Mouse (Mus musculus) liver, embryonic 12.5 days (tissue): ENCODE measurements at regions not wholly inside any gene's neighbourhood (a gene's known extent, or its start where the extent isn't known, plus 50 kb on each side); places are given as distances from the start of the nearest gene placed in this dataset.

ENCODE experiments used
- ATAC-seq: fragments of 200-750 bp; cut with Nextera tagmentation; 2 replicates; pipeline ENCODE4 v1.8.0; 2017; ENCODE audit warnings: moderate number of reproducible peaks, mild to moderate bottlenecking, moderate library complexity
- H3K27ac ChIP-seq: fragments of 300-500 bp; sonication (generic); 2 replicates; pipeline ENCODE4 v1.5.1; 2016; ENCODE audit warnings: mild to moderate bottlenecking
- H3K27me3 ChIP-seq: fragments of 300-500 bp; sonication (generic); replicated peaks from 2 replicates; pipeline ENCODE4 v1.6.1; 2016; ENCODE audit warnings: mild to moderate bottlenecking, moderate library complexity
- H3K36me3 ChIP-seq: fragments of 300-500 bp; sonication (generic); 2 replicates; pipeline ENCODE4 v1.6.1; 2016; ENCODE audit warnings: mild to moderate bottlenecking, moderate library complexity
- H3K4me1 ChIP-seq: fragments of 300-500 bp; sonication (generic); 2 replicates; pipeline ENCODE4 v1.6.1; 2016
- H3K4me2 ChIP-seq: fragments of 300-500 bp; sonication (generic); 2 replicates; pipeline ENCODE4 v1.6.1; 2016; ENCODE audit warnings: mild to moderate bottlenecking, moderate library complexity
- H3K4me3 ChIP-seq: fragments of 300-500 bp; sonication (generic); 2 replicates; pipeline ENCODE4 v1.5.1; 2016; ENCODE audit warnings: mild to moderate bottlenecking, moderate library complexity
- H3K9ac ChIP-seq: fragments of 300-500 bp; sonication (generic); 2 replicates; pipeline ENCODE4 v1.6.1; 2016; ENCODE audit warnings: mild to moderate bottlenecking, moderate library complexity
- H3K9me3 ChIP-seq: fragments of 300-500 bp; sonication (generic); replicated peaks from 2 replicates; pipeline ENCODE4 v1.6.1; 2016; ENCODE audit warnings: mild to moderate bottlenecking, moderate library complexity
- WGBS: fragments of 180-500 bp; shearing (Covaris S2); methylation state at CpG from one replicate; pipeline ENCODE4 v1.1.7; 2016; ENCODE audit not compliant: insufficient replicate concordance; 5-methylcytosine and 5-hydroxymethylcytosine counted together

DNA sequence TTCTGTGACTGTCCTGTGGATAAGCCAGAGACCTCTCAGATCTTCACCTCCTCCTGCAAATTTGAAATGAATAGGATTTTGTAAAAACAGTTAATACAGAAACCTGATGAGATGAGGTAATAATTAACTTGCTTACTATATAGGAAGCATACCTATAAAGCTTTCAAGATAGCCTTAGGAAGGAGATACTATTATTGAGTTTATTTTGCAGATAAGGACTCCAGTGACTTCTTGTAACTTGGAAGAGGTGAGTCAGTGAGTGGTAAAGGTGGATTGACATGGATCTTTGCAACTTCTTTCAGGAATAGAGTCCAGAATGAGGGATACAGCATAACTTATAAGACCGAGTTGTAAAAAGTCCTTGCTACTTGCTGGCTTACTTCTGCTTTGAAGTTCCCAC is 315.7 kb upstream of the Slco3a1 start:
- no peaks in the 10 kb centered on the region for H3K4me1 ChIP-seq
- ATAC-seq, result no peak
- H3K9me3 ChIP-seq, result no peaks in the 10 kb centered on the region
- no peaks in the 10 kb centered on the region for H3K36me3 ChIP-seq
- no peak overlapping the region for H3K4me2 ChIP-seq
- H3K27ac ChIP-seq, result no peak overlapping the region
- no peak overlapping the region for H3K4me3 ChIP-seq
- no peaks in the 10 kb centered on the region for H3K27me3 ChIP-seq
- 83% methylated on average over 1 of the region's 1 CpGs for WGBS
- no peak overlapping the region for H3K9ac ChIP-seq

- H3K4me1 ChIP-seq, result no peaks in the 10 kb centered on the region; the same call in 1 of the 2 replicates
- no peaks in the 10 kb centered on the region for H3K27me3 ChIP-seq
- H3K36me3 ChIP-seq, result no peaks in the 10 kb centered on the region
- H3K9me3 ChIP-seq, result no peaks in the 10 kb centered on the region
- WGBS, result 35% methylated on average over 3 of the region's 3 CpGs
- no peak overlapping the region for H3K4me3 ChIP-seq
- H3K4me2 ChIP-seq, result no peak overlapping the region
- no peak overlapping the region for H3K27ac ChIP-seq
- no peak for ATAC-seq
- H3K9ac ChIP-seq, result no peak overlapping the region
Observed at GRCm38 (mm10) chr7:74862727-74863126, 308.1 kb upstream of the Slco3a1 start.

DNA sequence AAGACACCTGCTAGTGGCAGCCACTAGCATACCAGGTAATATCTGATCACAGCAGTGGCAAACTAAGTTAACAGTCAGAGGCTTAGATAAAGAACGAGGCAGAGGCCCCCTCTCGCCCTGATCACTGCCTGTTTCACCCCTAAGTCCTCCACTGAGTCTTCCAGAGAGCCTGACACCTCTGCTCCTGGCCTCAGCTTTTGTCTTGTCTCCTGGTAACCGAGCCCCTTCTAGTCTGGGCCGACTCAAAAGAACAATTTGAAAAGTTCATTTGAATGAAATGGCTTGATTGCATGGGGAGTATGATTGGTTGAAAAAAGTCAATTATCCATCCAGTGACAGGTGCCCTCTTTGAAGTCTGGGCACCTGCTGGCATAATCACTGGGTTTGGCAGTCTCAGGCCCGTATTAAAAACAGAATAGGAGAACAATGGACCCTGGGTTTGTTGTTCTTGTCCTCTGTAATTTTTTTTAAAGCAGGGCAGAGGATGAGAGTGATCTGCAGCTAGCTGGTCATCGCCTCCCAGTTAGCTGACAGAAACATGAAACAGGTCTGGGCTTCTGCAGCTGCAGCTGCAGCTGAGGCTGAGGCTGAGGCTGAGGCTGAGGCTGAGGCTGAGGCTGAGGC is 289.8 kb upstream of the Slco3a1 start:
- H3K4me1 ChIP-seq, result no peaks in the 10 kb centered on the region
- H3K9ac ChIP-seq, result no peak overlapping the region
- no peak for ATAC-seq
- H3K27me3 ChIP-seq, result no peaks in the 10 kb centered on the region
- no peak overlapping the region for H3K27ac ChIP-seq
- H3K9me3 ChIP-seq, result no peaks in the 10 kb centered on the region
- no peak overlapping the region for H3K4me3 ChIP-seq
- no peaks in the 10 kb centered on the region for H3K36me3 ChIP-seq
- 41% methylated on average over 6 of the region's 6 CpGs for WGBS
- H3K4me2 ChIP-seq, result no peak overlapping the region

DNA sequence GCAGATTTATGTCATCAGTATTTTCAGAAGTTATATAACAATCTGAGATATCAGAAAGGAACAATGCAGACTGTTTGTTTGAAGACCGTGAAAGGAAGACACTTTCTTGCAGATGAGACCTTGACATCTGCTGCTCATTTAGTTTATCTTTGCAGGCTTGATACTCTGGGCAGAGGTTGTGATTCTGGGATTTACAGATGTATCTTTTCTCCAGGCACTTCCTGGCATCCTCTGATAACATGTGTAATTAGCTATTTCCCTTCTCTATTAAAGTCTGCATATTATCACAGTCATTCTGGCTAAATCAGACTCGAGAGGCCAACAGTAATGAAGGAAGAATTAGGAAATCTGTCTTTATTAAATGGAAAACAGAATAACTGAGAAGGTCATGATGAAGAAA is 268.7 kb upstream of the Slco3a1 start:
- no peak overlapping the region for H3K27ac ChIP-seq
- no peaks in the 10 kb centered on the region for H3K36me3 ChIP-seq
- H3K4me3 ChIP-seq, result no peak overlapping the region
- H3K9me3 ChIP-seq, result no peaks in the 10 kb centered on the region
- H3K9ac ChIP-seq, result no peak overlapping the region
- 35% methylated on average over 2 of the region's 2 CpGs for WGBS
- no peak for ATAC-seq
- no peak overlapping the region for H3K4me2 ChIP-seq
- no peaks in the 10 kb centered on the region for H3K27me3 ChIP-seq
- H3K4me1 ChIP-seq, result no peaks in the 10 kb centered on the region

DNA sequence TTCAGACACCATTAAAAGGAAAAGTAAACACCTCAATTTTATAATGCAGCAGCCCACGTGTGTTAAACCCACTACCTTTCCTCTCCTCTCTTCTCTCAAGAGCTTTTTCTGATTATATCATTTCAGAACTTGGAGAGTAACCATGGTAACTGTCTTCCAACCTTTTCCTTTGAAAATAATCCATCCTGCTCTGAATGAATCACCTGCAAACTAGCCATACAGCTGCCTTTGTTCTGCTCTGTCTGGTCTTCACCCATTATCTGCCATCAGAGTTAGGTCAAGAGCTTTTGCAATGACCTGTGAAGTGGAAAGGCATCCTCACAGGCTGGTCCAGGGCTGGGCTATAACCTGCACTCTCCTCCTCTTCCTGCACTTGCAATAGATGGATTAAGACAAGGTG is 238.7 kb upstream of the Slco3a1 start:
- Histone ChIP-seq H3K36me3 (no peaks in the 10 kb centered on the region), H3K4me1 (no peaks in the 10 kb centered on the region), H3K4me3 (no peak overlapping the region), H3K4me2 (no peak overlapping the region), H3K27me3 (no peaks in the 10 kb centered on the region), H3K9ac (no peak overlapping the region), H3K9me3 (no peaks in the 10 kb centered on the region), H3K27ac (no peak overlapping the region)
- WGBS, result 50% methylated on average over 1 of the region's 1 CpGs
- ATAC-seq, result no peak

DNA sequence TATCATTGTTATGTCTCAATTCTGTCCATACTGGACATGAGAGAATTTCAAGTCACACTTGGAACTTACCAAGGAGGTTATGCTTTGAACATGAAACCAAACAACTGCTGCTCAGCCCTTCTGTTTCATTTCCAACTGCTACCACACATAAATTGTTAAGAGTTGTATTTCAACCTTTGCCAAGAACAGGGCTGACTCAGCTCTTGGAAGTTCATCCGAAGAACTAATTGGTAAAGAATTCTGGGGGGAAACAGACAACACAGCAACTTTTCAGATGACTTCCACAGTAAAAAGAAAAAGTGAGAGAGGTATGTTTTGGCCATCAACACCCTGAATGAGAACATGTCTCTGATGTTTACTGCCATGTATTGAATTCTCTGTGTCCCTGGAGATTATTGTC is 234.1 kb upstream of the Slco3a1 start:
- Histone ChIP-seq H3K9me3 (no peaks in the 10 kb centered on the region), H3K4me3 (no peak overlapping the region), H3K27me3 (no peaks in the 10 kb centered on the region), H3K4me2 (no peak overlapping the region), H3K9ac (no peak overlapping the region), H3K4me1 (no peaks in the 10 kb centered on the region), H3K27ac (no peak overlapping the region), H3K36me3 (no peaks in the 10 kb centered on the region)
- ATAC-seq, result no peak
- 69% methylated on average over 1 of the region's 1 CpGs for WGBS

- Histone ChIP-seq H3K9ac (no peak overlapping the region), H3K36me3 (no peaks in the 10 kb centered on the region), H3K4me3 (no peak overlapping the region), H3K9me3 (no peaks in the 10 kb centered on the region), H3K4me1 (no peaks in the 10 kb centered on the region), H3K27me3 (no peaks in the 10 kb centered on the region), H3K27ac (no peak overlapping the region), H3K4me2 (no peak overlapping the region)
- 77% methylated on average over 9 of the region's 9 CpGs for WGBS
- ATAC-seq, result no peak
Observed at GRCm38 (mm10) chr7:74771435-74772406, 217.1 kb upstream of the Slco3a1 start.

DNA sequence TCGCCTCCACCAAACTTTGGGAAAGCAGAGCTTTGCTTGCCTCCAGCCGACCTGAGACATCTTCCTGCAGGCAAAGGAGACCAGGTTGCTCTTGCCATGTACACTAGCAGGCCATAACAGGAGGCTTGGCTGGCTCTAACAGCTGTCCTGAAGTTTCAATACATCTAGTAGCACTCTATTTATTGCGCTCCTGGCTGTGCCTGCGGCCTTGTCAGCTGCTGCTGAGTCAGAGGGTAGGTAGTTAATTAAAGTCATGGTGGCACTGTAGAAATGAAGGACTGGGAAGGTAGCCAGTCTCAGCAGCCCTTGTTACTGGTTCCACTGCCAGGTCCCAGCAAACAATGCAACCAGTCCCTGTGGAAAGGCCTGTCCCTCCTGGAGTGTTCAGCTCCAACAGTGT is 212.0 kb upstream of the Slco3a1 start:
- Histone ChIP-seq H3K4me1 (no peaks in the 10 kb centered on the region), H3K4me2 (no peak overlapping the region), H3K9ac (no peak overlapping the region), H3K36me3 (no peaks in the 10 kb centered on the region), H3K27ac (no peak overlapping the region), H3K9me3 (no peaks in the 10 kb centered on the region), H3K4me3 (no peak overlapping the region), H3K27me3 (no peaks in the 10 kb centered on the region)
- WGBS, result 70% methylated on average over 4 of the region's 4 CpGs
- ATAC-seq, result no peak

- 55% methylated on average over 2 of the region's 2 CpGs for WGBS
- H3K27me3 ChIP-seq, result no peaks in the 10 kb centered on the region
- no peaks in the 10 kb centered on the region for H3K9me3 ChIP-seq
- H3K4me3 ChIP-seq, result no peak overlapping the region
- no peaks in the 10 kb centered on the region for H3K4me1 ChIP-seq
- H3K36me3 ChIP-seq, result no peaks in the 10 kb centered on the region
- ATAC-seq, result no peak
- no peak overlapping the region for H3K27ac ChIP-seq
- H3K4me2 ChIP-seq, result no peak overlapping the region
- H3K9ac ChIP-seq, result no peak overlapping the region
Observed at GRCm38 (mm10) chr7:74757469-74757868, 202.9 kb upstream of the Slco3a1 start.

- no peaks in the 10 kb centered on the region for H3K36me3 ChIP-seq
- H3K4me2 ChIP-seq, result no peak overlapping the region
- no peaks in the 10 kb centered on the region for H3K9me3 ChIP-seq
- H3K27ac ChIP-seq, result no peak overlapping the region
- H3K9ac ChIP-seq, result no peak overlapping the region
- H3K27me3 ChIP-seq, result no peaks in the 10 kb centered on the region
- 56% methylated on average over 1 of the region's 1 CpGs for WGBS
- no peaks in the 10 kb centered on the region for H3K4me1 ChIP-seq
- ATAC-seq, result no peak
- no peak overlapping the region for H3K4me3 ChIP-seq
Observed at GRCm38 (mm10) chr7:74747704-74748103, 193.1 kb upstream of the Slco3a1 start.

GRCm38 (mm10) chr7:74734941-74735340 is 180.4 kb upstream of the Slco3a1 start:
- Histone ChIP-seq H3K27ac (no peak overlapping the region), H3K4me3 (no peak overlapping the region), H3K27me3 (no peaks in the 10 kb centered on the region), H3K9ac (no peak overlapping the region), H3K4me2 (no peak overlapping the region), H3K4me1 (no peaks in the 10 kb centered on the region), H3K36me3 (no peaks in the 10 kb centered on the region), H3K9me3 (no peaks in the 10 kb centered on the region)
- 65% methylated on average over 6 of the region's 6 CpGs for WGBS
- no peak for ATAC-seq

- 43% methylated on average over 8 of the region's 8 CpGs for WGBS
- no peak for ATAC-seq
Observed at GRCm38 (mm10) chr7:74726324-74726991, 171.9 kb upstream of the Slco3a1 start.

More at GRCm38 (mm10) chr7:74726324-74726991, 171.9 kb upstream of the Slco3a1 start:
- no peak overlapping the region for H3K9ac ChIP-seq
- no peak overlapping the region for H3K4me2 ChIP-seq
- no peak overlapping the region for H3K4me3 ChIP-seq
- H3K27me3 ChIP-seq, result no peaks in the 10 kb centered on the region
- H3K4me1 ChIP-seq, result no peaks in the 10 kb centered on the region
- no peaks in the 10 kb centered on the region for H3K36me3 ChIP-seq
- H3K9me3 ChIP-seq, result no peaks in the 10 kb centered on the region
- H3K27ac ChIP-seq, result no peak overlapping the region
